Mouse (Mus musculus): ENCODE measurements around the gene Olfr853.

Gene Olfr853

GRCm38 (mm10) chr9:19540976-19541375 is at the start of gene Olfr853:
TSS of gene Olfr853 (minus strand) at chr9:19541076.
- in situ Hi-C loops (cut with MboI; ENCODE audit: low sequenced_read_pairs): no loop called here

- in situ Hi-C loops (cut with MboI; ENCODE audit: low sequenced_read_pairs): no loop called here
These were observed 41.4 kb upstream of the Olfr853 start, which contains the start of gene Olfr855 for GRCm38 (mm10) chr9:19582317-19582716. TSS of gene Olfr855 (plus strand) at chr9:19582617.

- in situ Hi-C loops (cut with MboI; ENCODE audit: low sequenced_read_pairs): no loop called here
These were observed 26.4 kb upstream of the Olfr853 start, which contains the start of gene Olfr854 for GRCm38 (mm10) chr9:19567282-19567681. TSS of gene Olfr854 (minus strand) at chr9:19567382.

- in situ Hi-C loops (cut with MboI; ENCODE audit: low sequenced_read_pairs): no loop called here
These were observed 47.9 kb downstream of the Olfr853 start, which contains the start of gene Olfr851 for GRCm38 (mm10) chr9:19492995-19493394. TSS of gene Olfr851 (plus strand) at chr9:19493295.

All from CH12F3 (cell line).